Mouse (Mus musculus) thymus, adult 2 months (tissue): ENCODE measurements around the gene Parvb. TPM values are rescaled to one million over a fixed set of nuclear protein-coding genes. Genes with fewer than 3 reads are reported as not detected.
A peak's percentile ranks its signal among the peaks of the same experiment; 100 is the strongest.

Experiments used
- DNase-seq: peaks from one replicate; pipeline ENCODE4 v3.0.0; 2021
- H3K27ac ChIP-seq: fragments of 200-500 bp; 2 replicates; pipeline ENCODE4 v1.5.1; 2012; ENCODE audit warnings: low read length, control low read depth; ENCODE audit not compliant: control insufficient read depth, insufficient read depth
- H3K27me3 ChIP-seq: fragments of 200-500 bp; 2 replicates; pipeline ENCODE4 v1.6.1; 2012; ENCODE audit warnings: mild to moderate bottlenecking, low read length, moderate library complexity, mixed read lengths; ENCODE audit not compliant: control insufficient read depth, insufficient read depth
- H3K36me3 ChIP-seq: fragments of 200-500 bp; 2 replicates; pipeline ENCODE4 v1.6.1; 2012; ENCODE audit warnings: mild to moderate bottlenecking, low read length, moderate library complexity; ENCODE audit not compliant: control insufficient read depth, insufficient read depth
- H3K4me1 ChIP-seq: fragments of 200-500 bp; replicated peaks from 2 replicates; pipeline ENCODE4 v1.6.1; 2012; ENCODE audit warnings: low read length; ENCODE audit not compliant: control insufficient read depth, insufficient read depth
- H3K4me3 ChIP-seq: fragments of 200-500 bp; 2 replicates; pipeline ENCODE4 v1.5.1; 2012; ENCODE audit warnings: mild to moderate bottlenecking, low read length, control low read depth, moderate library complexity; ENCODE audit not compliant: control insufficient read depth, insufficient read depth
- CTCF ChIP-seq: fragments of 200-500 bp; IDR thresholded peaks from 2 replicates; pipeline ENCODE4 v1.5.1; 2012; ENCODE audit warnings: mild to moderate bottlenecking, control low read depth, low read length, moderate library complexity, borderline replicate concordance; ENCODE audit not compliant: control insufficient read depth, poor library complexity, insufficient read depth; ENCODE audit errors: extremely low read depth
- POLR2A ChIP-seq: fragments of 200-500 bp; IDR thresholded peaks from 2 replicates; pipeline ENCODE4 v1.6.1; 2012; ENCODE audit warnings: mild to moderate bottlenecking, low read length, control low read depth, moderate library complexity; ENCODE audit not compliant: control insufficient read depth, poor library complexity, insufficient read depth; ENCODE audit errors: extremely low read depth
- WGBS: fragments of 180-500 bp; shearing (Covaris S2); methylation state at CpG from one replicate; pipeline ENCODE4 v1.1.7; 2018; 5-methylcytosine and 5-hydroxymethylcytosine counted together
- polyA plus RNA-seq: library from polyadenylated mRNA; depleted of rRNA; stranded (reverse); fragments of >200 nt; gene quantifications from 2 replicates; pipeline ENCODE4 v1.2.3, GENCODE M21; 2012

The Parvb gene
- polyA plus RNA-seq, 1 experiment = 6.8 TPM

DNA sequence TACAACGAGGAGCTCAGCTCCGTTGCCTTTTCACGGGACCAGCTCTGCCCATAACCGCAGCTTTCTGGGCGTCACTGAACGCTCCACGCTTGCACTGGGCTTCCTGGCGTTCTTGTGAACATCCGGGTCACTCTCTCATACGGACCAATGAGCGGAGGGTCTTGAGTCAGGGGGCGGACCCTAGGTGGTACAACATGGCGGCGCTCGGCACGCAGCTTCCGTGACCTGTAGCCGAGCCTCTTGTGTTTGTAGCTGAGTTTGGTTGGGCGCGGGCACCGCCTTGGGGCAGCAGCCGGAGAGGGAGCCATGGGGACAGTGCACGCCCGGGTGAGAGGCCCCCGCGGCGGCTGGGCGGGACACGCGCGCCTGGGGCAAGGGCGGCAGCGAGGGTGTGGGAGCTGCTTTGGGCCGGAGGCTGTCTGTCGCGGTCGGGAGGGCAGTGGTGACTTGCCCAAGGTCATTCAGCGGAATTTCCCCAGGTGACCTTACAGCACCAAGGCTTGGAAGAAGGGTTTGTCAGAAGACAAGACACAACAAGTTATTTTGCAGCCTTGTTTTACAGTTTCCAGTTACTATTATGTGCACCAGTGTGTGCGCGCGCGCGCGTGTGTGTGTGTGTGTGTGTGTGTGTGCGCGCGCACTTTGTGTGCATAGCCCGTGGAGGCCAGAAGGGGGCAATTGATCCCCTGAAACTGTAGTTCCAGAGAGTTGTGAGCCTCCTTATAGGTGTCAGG is 39.6 kb upstream of the Parvb start, which contains the start of gene Samm50:
Gene Samm50, plus strand, starts transcription at position 184 of the 734 bp plus-strand sequence.
- DNase-seq = peak; percentile 93
- Histone ChIP-seq H3K4me1 (peaks cover 12% of the 10 kb centered on the region), H3K4me3 (peak within 1 kb of the TSS; percentile 87), H3K27me3 (no peaks in the 10 kb centered on the region), H3K36me3 (peaks cover 11% of the 10 kb centered on the region), H3K27ac (peak within 1 kb of the TSS; percentile 46; the same call in 1 of the 2 replicates)
- TF ChIP-seq POLR2A (peak; percentile 72), CTCF (0 out of 2 replicates have a peak, but pooled peaks have one; percentile 5)
- 6% methylated on average over 48 of the region's 48 CpGs for WGBS

DNA sequence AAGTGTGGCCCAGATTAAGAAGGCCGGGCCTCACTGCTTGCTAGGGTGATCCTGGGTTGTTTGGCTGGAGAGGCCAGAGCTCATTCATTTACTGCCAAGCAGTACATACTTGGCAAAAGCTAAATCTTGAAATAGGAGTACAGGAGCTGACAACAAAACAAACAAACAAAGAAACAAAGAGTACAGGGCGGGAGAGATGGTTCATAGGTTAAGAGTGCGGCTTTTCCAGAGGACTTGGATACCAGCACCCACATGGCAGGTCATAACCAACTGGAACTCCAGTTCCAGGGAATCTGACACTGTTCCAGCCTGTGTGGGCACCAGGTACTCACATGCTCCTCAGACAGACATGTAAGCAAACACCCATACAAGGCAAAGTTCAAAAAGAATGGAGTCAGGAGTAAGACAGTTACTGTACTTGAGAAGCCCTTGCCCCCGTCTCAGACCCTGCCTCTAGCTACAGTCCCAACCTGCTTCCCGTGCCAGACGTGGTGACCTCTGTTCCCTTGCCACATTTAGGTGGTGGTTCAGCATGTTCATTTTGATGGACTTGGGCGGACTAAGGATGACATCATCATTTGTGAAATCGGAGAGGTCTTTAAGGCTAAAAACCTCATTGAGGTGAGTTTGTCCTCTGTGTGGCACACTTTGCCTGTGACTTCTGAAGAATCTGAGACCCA is 35.2 kb upstream of the Parvb start:
- Histone ChIP-seq H3K27me3 (no peaks in the 10 kb centered on the region), H3K4me1 (peaks cover 9% of the 10 kb centered on the region), H3K27ac (no peak overlapping the region), H3K4me3 (no peak overlapping the region), H3K36me3 (peaks cover 48% of the 10 kb centered on the region)
- DNase-seq = no peak
- TF ChIP-seq POLR2A = no peak
- TF ChIP-seq CTCF = no peak
- WGBS = 90% methylated on average over 8 of the region's 8 CpGs

DNA sequence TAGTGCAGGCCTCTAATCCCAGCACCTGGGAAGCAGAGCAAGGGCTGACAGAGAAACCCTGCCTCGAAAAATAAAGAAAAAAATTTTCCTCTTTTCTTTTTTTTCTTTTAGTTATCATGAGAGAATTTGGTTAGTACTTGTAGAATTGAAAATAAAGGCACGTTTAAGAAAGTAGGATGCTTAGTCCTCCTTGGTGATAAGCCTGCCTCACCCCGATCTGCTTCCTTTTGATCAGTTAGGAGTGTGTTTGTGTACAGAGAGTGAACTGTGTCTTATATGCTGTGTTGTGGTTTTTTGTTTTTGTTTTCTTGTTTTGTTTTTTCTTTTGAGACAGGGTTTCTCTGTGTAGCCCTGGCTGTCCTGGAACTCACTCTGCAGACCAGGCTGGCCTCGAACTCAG is 24.5 kb upstream of the Parvb start:
- no peak for TF ChIP-seq CTCF
- TF ChIP-seq POLR2A = no peak

DNA sequence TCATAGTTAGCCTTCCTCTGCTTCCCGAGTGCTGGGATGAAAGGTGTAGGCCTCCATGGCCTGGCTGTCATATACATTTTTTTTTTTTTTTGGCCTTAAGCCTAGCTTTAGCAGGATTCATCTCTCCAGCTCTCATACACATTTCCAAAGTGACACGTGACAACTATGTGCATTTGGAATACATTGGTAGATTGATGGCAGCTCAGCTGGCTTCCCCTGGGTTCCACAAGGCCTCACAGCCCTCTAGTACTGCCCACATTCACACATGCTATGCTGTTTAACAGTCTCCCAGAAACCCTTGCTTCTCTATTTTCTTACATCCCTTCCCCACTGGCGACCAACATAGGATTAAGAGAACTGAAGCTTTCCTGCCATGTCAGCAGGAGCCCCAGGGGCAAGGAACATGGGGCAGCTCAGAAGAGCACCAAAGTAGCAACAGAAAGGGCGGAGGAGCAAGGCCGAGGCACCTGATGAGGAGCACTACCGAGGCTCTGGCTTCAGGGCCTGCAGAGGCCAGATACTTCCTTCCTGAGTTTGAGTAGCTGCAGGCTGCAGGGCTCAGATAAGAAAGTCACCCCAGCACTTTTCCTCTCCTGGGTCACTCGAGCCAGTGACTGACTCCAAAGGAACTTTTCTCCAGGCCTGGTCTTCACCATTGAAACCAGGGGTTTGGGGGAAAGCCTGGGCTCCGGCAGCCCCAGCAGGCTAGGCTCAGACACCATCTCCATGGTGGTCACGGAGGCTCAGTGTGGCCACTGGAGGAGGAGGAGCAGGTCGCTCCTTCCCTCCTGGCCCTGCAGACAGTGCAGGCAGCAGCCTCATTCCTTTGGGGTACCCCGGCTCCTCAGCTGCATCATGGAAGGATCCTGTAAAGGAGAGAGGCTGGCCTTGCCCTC is 22.1 kb upstream of the Parvb start:
- Histone ChIP-seq H3K36me3 (peaks cover 28% of the 10 kb centered on the region), H3K4me3 (no peak overlapping the region), H3K27ac (no peak overlapping the region), H3K4me1 (peaks cover 4% of the 10 kb centered on the region), H3K27me3 (no peaks in the 10 kb centered on the region)
- TF ChIP-seq CTCF (no peak), POLR2A (no peak)
- DNase-seq = no peak
- WGBS = 69% methylated on average over 11 of the region's 11 CpGs

More for the DNA sequence above, 24.5 kb upstream of the Parvb start:
- H3K27ac ChIP-seq = no peak overlapping the region
- peaks cover 46% of the 10 kb centered on the region for H3K36me3 ChIP-seq
- WGBS = 97% methylated on average over 4 of the region's 4 CpGs
- H3K4me1 ChIP-seq = peaks cover 4% of the 10 kb centered on the region
- no peak overlapping the region for H3K4me3 ChIP-seq
- no peak for DNase-seq
- no peaks in the 10 kb centered on the region for H3K27me3 ChIP-seq

DNA sequence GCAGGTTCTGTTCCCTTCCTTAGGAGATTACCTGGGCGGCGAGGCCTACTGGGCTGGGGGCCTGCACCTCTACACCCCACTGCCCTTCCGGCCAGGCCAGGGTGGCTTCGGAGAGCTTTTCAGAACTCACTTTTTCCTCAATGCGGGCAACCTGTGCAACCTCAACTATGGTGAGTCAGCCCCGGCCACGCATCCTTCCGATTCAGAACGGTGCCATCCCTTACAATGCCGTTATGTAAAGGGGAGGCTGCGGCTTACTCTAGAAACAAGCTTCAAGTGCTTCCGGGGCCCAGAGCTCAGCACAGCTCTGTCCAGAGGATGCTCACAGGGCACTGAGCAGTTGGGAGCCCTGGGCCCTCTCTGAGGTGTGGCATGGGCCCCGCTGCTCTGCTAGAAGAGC is 21.4 kb upstream of the Parvb start:
- Histone ChIP-seq H3K4me3 (no peak overlapping the region), H3K27me3 (no peaks in the 10 kb centered on the region), H3K27ac (no peak overlapping the region), H3K4me1 (peaks cover 4% of the 10 kb centered on the region), H3K36me3 (peaks cover 22% of the 10 kb centered on the region)
- no peak for DNase-seq
- WGBS = 78% methylated on average over 13 of the region's 13 CpGs
- TF ChIP-seq POLR2A = no peak
- TF ChIP-seq CTCF = no peak

DNA sequence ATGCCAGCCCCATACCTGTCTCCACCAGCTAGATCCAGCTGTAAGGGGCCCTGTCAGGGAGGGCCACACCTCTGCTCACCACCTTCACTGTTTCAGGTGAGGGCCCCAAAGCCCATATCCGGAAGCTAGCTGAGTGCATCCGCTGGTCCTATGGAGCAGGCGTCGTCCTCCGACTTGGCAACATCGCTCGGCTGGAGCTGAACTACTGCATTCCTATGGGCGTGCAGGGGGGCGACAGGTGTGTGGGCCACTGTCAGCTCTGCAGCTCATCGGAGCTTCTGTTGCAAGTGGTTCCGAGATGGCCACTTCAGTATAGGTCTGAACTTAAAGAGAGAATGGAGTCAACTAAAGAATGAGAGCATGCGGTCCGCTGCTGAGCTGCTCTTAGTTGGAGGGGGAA is 20.9 kb upstream of the Parvb start:
- H3K36me3 ChIP-seq = peaks cover 17% of the 10 kb centered on the region
- TF ChIP-seq CTCF = no peak
- TF ChIP-seq POLR2A = no peak
- no peak overlapping the region for H3K27ac ChIP-seq
- DNase-seq = no peak
- H3K27me3 ChIP-seq = no peaks in the 10 kb centered on the region
- peaks cover 4% of the 10 kb centered on the region for H3K4me1 ChIP-seq
- H3K4me3 ChIP-seq = no peak overlapping the region
- WGBS = 95% methylated on average over 13 of the region's 13 CpGs
